Comparison of ENCODE assay signal across 11 mouse cellular contexts in the genomic region with DNA sequence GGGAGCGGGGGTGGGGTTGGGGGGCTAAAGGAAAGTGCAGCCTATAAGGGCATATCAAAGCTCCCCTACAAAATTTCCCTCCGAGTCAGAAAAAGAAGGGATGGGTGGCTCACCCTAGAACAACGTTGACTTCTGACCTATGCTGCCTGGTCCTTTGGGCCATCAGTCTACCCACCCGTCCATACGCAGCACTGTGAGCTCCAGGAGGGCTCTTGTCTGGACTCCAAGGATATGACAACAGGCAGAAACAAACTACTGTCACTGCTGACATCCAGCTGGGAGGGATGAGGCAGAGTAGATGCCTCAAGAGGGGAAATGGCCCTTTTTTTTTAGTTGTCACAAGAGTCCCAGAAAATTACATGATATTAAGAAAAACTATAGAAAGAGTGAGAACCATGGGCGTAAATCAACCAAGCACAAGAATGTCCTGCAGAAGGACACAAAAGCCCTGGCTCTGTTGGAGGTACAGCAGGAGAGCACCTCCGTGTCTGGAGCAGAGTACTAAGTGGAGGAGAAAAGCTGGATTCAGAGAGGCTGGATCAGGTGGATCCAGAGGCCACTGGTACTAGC. TPM values are rescaled to one million over a fixed set of nuclear protein-coding genes. Genes with fewer than 3 reads are reported as not detected.
DNase-seq lines count a peak whose midpoint lies in the region; ATAC-seq lines count a peak whose summit lies in the region.
"Had no signal": no experiment of that assay in that cellular context is flagged by ENCODE, and none has a peak within 500 bp of the region (broad histone marks: within the 10 kb centered on the region; RNA-seq: fewer than 3 reads in every experiment).

No protein-coding gene starts in this region.

- no peak for ATAC-seq in forebrain, embryonic 12.5 days (ENCODE audit: low FRiP score)
- ATAC-seq in forebrain, embryonic 15.5 days (replicated peaks): no peak
- ATAC-seq in lung, embryonic 15.5 days (ENCODE audit: borderline replicate concordance, extremely low read depth, low FRiP score, low TSS enrichment): peak; percentile 56; the same call in 1 of the 2 replicates
- ATAC-seq in forebrain, embryonic 14.5 days: no peak
- no peak for ATAC-seq in liver, embryonic 13.5 days (ENCODE audit: low read depth)
- ATAC-seq: inflammation-experienced regulatory T-cells, adult 6 months had no signal

- H3K27me3 ChIP-seq in forebrain, embryonic 12.5 days: peaks cover 28% of the 10 kb centered on the region; the same call in 1 of the 2 replicates
- H3K27me3 ChIP-seq in forebrain, embryonic 15.5 days: no peaks in the 10 kb centered on the region
- H3K27me3 ChIP-seq in lung, embryonic 15.5 days: no peaks in the 10 kb centered on the region
- no peaks in the 10 kb centered on the region for H3K27me3 ChIP-seq in forebrain, embryonic 14.5 days (replicated peaks; ENCODE audit: control insufficient read depth, insufficient read depth, low read length)
- H3K27me3 ChIP-seq in liver, embryonic 13.5 days: peaks cover 31% of the 10 kb centered on the region

- H3K4me3 ChIP-seq in forebrain, embryonic 12.5 days (replicated peaks): no peak overlapping the region
- no peak overlapping the region for H3K4me3 ChIP-seq in forebrain, embryonic 15.5 days
- no peak overlapping the region for H3K4me3 ChIP-seq in lung, embryonic 15.5 days
- no peak overlapping the region for H3K4me3 ChIP-seq in forebrain, embryonic 14.5 days (ENCODE audit: low read depth, low read length)
- no peak overlapping the region for H3K4me3 ChIP-seq in liver, embryonic 13.5 days (replicated peaks)

- no peak for DNase-seq in lung, postnatal 36 days
- no peak for DNase-seq in forebrain, embryonic 14.5 days (ENCODE audit: low spot score)
- no peak for DNase-seq in liver, embryonic 13.5 days
- DNase-seq in spleen, adult 12 weeks (ENCODE audit: low spot score): no peak
- no peak for DNase-seq in right cerebral cortex, postnatal 25 days

- peaks cover 6% of the 10 kb centered on the region; the same call in 1 of the 2 replicates for H3K4me1 ChIP-seq in forebrain, embryonic 12.5 days
- H3K4me1 ChIP-seq in forebrain, embryonic 15.5 days: peaks cover 6% of the 10 kb centered on the region; the same call in 1 of the 2 replicates
- H3K4me1 ChIP-seq in lung, embryonic 15.5 days: peaks cover 23% of the 10 kb centered on the region
- H3K4me1 ChIP-seq in forebrain, embryonic 14.5 days (ENCODE audit: control insufficient read depth, insufficient read depth, low read length): no peaks in the 10 kb centered on the region
- peaks cover 4% of the 10 kb centered on the region; the same call in 1 of the 2 replicates for H3K4me1 ChIP-seq in liver, embryonic 13.5 days (replicated peaks)

- peak overlapping the region; percentile 39 for H3K4me2 ChIP-seq in forebrain, embryonic 12.5 days
- no peak overlapping the region for H3K4me2 ChIP-seq in forebrain, embryonic 15.5 days (replicated peaks)
- H3K4me2 ChIP-seq in lung, embryonic 15.5 days: peak overlapping the region; percentile 43
- H3K4me2 ChIP-seq in forebrain, embryonic 14.5 days (ENCODE audit: low read length): 0 out of 2 replicates have a peak overlapping the region, but pooled peaks have one; percentile 21
- H3K4me2 ChIP-seq in liver, embryonic 13.5 days: 0 out of 2 replicates have a peak overlapping the region, but pooled peaks have one; percentile 21

- 38% methylated on average over 7 of the region's 7 CpGs for WGBS in forebrain, embryonic 12.5 days
- WGBS in forebrain, embryonic 15.5 days: 45% methylated on average over 7 of the region's 7 CpGs
- WGBS in lung, embryonic 15.5 days: 32% methylated on average over 7 of the region's 7 CpGs
- WGBS in forebrain, embryonic 14.5 days: 45% methylated on average over 7 of the region's 7 CpGs
- WGBS in liver, embryonic 13.5 days (ENCODE audit: insufficient replicate concordance): 46% methylated on average over 7 of the region's 7 CpGs

- no peaks in the 10 kb centered on the region for H3K36me3 ChIP-seq in forebrain, embryonic 12.5 days (replicated peaks)
- no peaks in the 10 kb centered on the region for H3K36me3 ChIP-seq in forebrain, embryonic 15.5 days
- no peaks in the 10 kb centered on the region for H3K36me3 ChIP-seq in lung, embryonic 15.5 days
- no peaks in the 10 kb centered on the region for H3K36me3 ChIP-seq in forebrain, embryonic 14.5 days (ENCODE audit: control insufficient read depth, insufficient read depth, low read length)
- H3K36me3 ChIP-seq in liver, embryonic 13.5 days: no peaks in the 10 kb centered on the region

- no peak overlapping the region for H3K9ac ChIP-seq in forebrain, embryonic 12.5 days
- H3K9ac ChIP-seq in forebrain, embryonic 15.5 days (replicated peaks): no peak overlapping the region
- H3K9ac ChIP-seq in lung, embryonic 15.5 days: no peak overlapping the region
- no peak overlapping the region for H3K9ac ChIP-seq in forebrain, embryonic 14.5 days (ENCODE audit: low read length)
- no peak overlapping the region for H3K9ac ChIP-seq in liver, embryonic 13.5 days
- H3K9ac ChIP-seq: liver, embryonic 14.5 days had no signal

- H3K9me3 ChIP-seq in forebrain, embryonic 12.5 days: no peaks in the 10 kb centered on the region
- H3K9me3 ChIP-seq in forebrain, embryonic 15.5 days: no peaks in the 10 kb centered on the region
- H3K9me3 ChIP-seq in lung, embryonic 15.5 days: no peaks in the 10 kb centered on the region
- no peaks in the 10 kb centered on the region for H3K9me3 ChIP-seq in forebrain, embryonic 14.5 days (replicated peaks; ENCODE audit: control insufficient read depth, low read length)
- H3K9me3 ChIP-seq in liver, embryonic 13.5 days (replicated peaks): no peaks in the 10 kb centered on the region

- H3K27ac ChIP-seq in forebrain, embryonic 12.5 days: no peak overlapping the region
- no peak overlapping the region for H3K27ac ChIP-seq in forebrain, embryonic 15.5 days (replicated peaks)
- no peak overlapping the region for H3K27ac ChIP-seq in lung, embryonic 15.5 days
- H3K27ac ChIP-seq in forebrain, embryonic 14.5 days (ENCODE audit: low read depth, low read length): no peak overlapping the region
- no peak overlapping the region for H3K27ac ChIP-seq in liver, embryonic 13.5 days
- H3K27ac ChIP-seq: liver, embryonic 14.5 days had no signal

RNA-seq across cellular contexts. Expression of gene Tbata, which starts 4.6 kb away (rescaled TPM):
- polyA plus RNA-seq in forebrain, embryonic 12.5 days (2016; fragmentation: Nextera tagmentation; extraction: Ambion mirVana): 0.31 and 0.49 TPM in 2 replicates
- 1.3 and 3.2 TPM in 2 replicates for polyA plus RNA-seq in forebrain, embryonic 15.5 days (2015; fragmentation: Nextera tagmentation; extraction: Ambion mirVana)
- 5.7 and 17.0 TPM in 2 replicates for polyA plus RNA-seq in lung, embryonic 15.5 days (2015; fragmentation: Nextera tagmentation; extraction: Ambion mirVana)
- polyA plus RNA-seq in forebrain, embryonic 14.5 days (2014; fragmentation: Nextera tagmentation; extraction: Ambion mirVana): 1.4 and 2.5 TPM in 2 replicates
- not detected in 2 replicates for polyA plus RNA-seq in liver, embryonic 13.5 days (2015; fragmentation: Nextera tagmentation; extraction: Ambion mirVana)
- polyA plus RNA-seq: inflammation-experienced regulatory T-cells, adult 6 months; liver, embryonic 14.5 days; neural tube, embryonic 14.5 days had no signal

RNA-seq across cellular contexts. Expression of gene Sgpl1, which starts 28.8 kb away (rescaled TPM):
- 76.1 and 80.9 TPM in 2 replicates for polyA plus RNA-seq in forebrain, embryonic 12.5 days (2016; fragmentation: Nextera tagmentation; extraction: Ambion mirVana)
- 63.6 and 65.8 TPM in 2 replicates for polyA plus RNA-seq in forebrain, embryonic 15.5 days (2015; fragmentation: Nextera tagmentation; extraction: Ambion mirVana)
- 59.6 and 62.7 TPM in 2 replicates for polyA plus RNA-seq in lung, embryonic 15.5 days (2015; fragmentation: Nextera tagmentation; extraction: Ambion mirVana)
- 65.7 and 66.8 TPM in 2 replicates for polyA plus RNA-seq in forebrain, embryonic 14.5 days (2014; fragmentation: Nextera tagmentation; extraction: Ambion mirVana)
- polyA plus RNA-seq in liver, embryonic 13.5 days (2015; fragmentation: Nextera tagmentation; extraction: Ambion mirVana): 12.5 and 15.6 TPM in 2 replicates
